Mouse (Mus musculus) naive thymus-derived CD4-positive, alpha-beta T cell, adult 2 months (primary cell): ENCODE measurements around the gene Rps3a1.

ENCODE experiments used
- DNase-seq: peaks from one replicate; pipeline ENCODE4 v3.0.0-alpha.2; 2011; ENCODE audit warnings: low read depth

The Rps3a1 gene

GRCm38 (mm10) chr3:86114659-86115338, 27.7 kb downstream of the Rps3a1 start:
- no peak for DNase-seq

DNA sequence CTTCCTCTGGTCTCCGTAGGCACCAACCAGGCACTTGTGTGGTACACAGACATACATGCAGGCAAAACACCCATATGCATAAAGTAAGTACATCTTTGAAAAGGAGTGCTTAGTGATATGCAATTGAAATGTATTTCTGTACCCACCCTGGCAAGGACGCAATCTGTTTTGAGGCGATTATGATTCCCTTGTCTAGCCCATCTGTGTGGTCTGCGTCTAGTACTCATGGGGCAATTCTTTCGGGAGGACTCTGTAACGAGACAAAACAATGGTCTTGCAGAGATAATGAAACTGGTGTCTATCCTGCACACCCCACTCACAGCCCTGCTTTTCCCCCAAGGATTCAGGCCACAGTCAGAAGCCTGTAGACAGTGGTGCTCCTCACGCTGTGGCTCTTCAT, 29.7 kb downstream of the Rps3a1 start:
- DNase-seq: no peak

- peak; percentile 42 for DNase-seq
Observed at GRCm38 (mm10) chr3:86110077-86110476, 32.4 kb downstream of the Rps3a1 start.

DNA sequence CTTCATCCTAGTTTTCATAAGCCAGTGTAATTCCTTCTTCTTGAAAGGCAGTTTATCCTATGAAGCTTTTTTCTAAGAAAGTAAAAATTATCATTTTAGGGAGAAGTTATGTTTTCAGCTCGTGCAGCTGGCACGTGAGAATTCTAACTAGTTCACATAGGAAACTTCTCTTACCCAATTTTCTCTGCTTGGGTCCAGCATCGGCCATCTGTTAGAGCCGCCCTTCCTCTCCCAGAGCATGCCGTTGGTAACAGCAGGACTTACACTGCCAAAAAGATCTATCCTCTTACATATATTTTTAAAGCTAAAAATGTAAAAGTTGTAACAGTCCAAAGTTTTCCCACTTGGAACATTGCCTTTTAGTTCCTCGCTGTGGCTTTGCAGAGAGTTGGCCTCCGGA, 33.4 kb downstream of the Rps3a1 start:
- DNase-seq: no peak

DNA sequence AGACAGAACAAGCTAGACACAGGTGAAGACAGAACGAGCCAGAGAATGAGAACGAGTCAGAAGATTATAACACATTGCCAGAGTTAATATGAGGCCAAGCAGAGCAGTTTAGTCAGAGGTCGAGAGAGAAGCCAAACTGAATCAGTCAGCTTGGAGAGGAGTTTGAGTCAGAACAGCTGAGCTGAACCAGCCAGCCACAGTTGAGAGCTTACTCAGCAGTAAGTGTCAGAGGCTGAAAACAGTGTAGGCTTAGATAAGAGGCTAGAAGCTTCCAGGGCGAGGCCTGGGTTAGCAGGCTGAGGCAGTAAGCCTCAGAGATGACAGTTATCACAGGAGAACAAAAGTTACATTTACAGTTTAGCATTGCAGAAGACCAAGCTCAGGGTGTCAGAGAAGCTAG, 33.9 kb downstream of the Rps3a1 start:
- no peak for DNase-seq

DNA sequence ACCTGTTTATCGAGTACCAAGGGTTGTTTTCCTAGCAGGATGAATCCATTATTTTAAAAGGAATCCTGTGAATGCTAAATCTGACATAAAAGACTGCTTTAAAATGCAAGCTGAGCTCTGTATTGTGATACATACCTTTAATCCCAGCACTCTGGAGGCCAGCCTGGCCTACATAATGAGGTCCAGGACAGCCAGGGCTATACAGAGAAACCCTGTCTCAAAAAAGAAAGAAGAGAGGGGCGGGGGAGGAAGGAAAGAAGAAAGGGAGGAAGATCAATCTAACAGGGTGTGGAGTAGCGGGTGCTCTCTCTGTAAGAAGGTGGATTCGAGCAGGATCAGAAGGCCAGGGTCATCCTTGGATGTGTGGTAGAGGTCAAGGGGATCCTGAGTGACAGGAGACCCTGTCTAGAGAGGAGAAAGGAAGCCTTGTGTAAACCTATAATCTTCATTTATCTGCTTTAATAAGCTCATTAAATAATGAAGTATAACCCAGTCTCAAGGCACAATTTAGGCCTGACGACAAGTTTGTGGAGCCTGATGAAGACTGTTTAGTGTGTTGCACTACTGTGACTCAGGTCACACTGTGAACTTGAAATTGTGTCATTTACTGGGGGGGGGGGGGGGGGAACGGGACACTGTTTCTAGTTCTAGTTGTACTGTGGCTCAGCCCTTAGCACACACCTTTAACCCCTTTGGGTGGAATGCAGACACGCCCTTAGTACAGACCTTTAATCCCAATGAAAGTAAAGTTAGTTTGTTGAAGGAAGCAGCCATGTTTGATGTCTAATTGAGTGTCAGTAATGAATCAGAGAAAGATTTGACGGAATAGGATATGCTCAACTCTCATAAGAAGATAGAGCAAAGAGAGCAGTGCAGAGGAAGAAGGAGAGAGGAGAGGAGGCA, 34.6 kb downstream of the Rps3a1 start:
- no peak for DNase-seq

DNA sequence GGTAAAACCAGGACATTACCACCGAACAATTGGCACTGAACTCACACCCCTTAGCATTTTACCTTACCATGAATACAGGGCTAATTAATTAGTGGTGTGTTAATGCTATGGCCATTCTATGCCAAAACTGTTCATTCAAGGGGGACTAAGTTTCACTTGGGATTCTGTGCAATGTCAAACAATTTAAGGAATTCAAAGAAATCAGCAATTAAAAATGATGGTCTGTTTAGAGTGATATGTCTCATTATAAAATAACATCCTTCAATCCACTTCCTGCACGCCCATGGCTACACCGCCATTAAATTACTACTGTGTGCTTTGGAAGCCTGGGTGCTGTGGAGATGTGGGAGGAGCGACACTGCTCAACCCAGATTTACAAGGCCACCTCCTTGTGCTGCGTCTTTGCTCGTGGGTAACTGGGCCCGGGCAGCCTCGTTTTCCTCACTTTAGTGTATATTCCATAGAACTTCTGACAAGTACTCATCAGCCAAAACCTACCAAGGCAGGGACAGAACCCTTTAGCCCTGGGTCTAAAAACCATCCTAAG, 36.3 kb downstream of the Rps3a1 start:
- no peak for DNase-seq

DNA sequence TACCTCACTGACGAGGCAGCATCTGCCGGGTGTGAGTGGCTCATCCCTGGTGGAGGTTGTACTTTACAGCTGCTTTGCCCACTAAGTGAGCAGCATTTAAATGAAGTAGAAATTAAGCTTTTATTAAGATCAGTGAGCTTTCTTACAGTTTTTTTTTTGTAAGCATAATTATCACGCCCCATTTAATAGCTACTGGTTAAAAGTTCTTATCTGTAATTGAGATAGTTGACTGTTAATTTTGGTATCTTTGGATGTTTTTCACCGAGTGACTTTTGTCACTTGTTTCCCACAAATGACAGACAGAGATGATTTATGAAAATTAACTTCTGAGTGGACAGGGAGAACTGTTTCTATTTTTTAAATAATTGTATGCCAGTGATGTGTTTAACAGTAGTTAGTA, 37.6 kb downstream of the Rps3a1 start:
- no peak for DNase-seq

GRCm38 (mm10) chr3:86104433-86104832, 38.1 kb downstream of the Rps3a1 start:
- DNase-seq: peak; percentile 8

GRCm38 (mm10) chr3:86103449-86104291, 38.8 kb downstream of the Rps3a1 start:
- DNase-seq: peak; percentile 65

DNA sequence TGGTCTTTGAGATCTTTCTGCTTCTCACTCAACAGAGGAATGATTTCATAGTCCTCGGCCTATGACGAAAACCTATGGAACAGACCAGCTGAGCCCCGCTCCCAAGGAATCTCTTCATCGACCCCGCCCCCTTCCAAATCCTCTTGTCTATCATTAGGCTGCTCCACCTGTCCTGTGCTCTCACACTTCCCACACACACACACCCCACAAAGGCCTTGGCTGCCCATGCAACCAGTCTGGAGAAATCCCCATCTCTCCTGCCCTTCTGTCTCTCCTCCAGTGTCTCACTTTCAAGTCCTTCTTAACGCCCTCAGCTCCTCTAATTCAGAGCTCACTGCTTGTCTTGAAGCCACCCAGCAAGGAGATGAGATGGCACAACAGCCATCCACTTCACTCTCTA, 40.5 kb downstream of the Rps3a1 start:
- DNase-seq: no peak

GRCm38 (mm10) chr3:86093907-86094306, 48.6 kb downstream of the Rps3a1 start:
- no peak for DNase-seq

GRCm38 (mm10) chr3:86093213-86093845, 49.2 kb downstream of the Rps3a1 start:
- DNase-seq: no peak
